Mouse (Mus musculus): ENCODE results near the gene Plcb1.

DNA sequence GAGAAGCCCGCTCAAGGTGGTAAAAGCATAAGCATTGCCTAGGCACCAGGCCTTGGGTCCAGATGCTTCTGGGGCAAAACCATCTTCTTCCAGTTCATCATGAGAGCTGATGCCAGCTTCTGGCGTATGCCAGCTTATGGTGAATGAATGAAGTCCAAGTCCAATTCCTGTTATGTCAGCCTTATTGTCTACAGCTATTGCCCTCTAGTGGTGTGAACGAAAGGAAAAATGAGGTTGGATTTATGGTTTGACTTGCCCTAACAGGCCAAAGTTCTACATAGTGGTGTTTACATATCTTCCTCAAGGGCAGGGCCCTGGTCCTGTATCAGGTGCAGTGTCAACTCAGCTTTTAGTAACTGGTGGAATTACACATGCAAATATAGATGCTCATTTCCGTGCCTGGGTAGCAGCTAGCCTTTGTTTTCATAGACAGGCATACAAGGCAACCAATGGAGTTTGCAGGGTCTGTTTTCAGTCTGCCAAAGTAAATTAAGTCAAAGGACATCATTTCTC lies 138.3 kb downstream of the Plcb1 start:
- 0 out of 2 replicates have a peak, but pooled peaks have one; percentile 8 for TF ChIP-seq CTCF (IDR thresholded peaks at IDR 0.05)
- TF ChIP-seq EP300 (IDR thresholded peaks at IDR 0.05; ENCODE audit: insufficient read depth, low read depth, low read length) = no peak
